Mouse (Mus musculus): ENCODE measurements around the gene Zfp385c. TPM values are rescaled to one million over a fixed set of nuclear protein-coding genes. Genes with fewer than 3 reads are reported as not detected.

The Zfp385c gene
- polyA plus RNA-seq (2014; fragmentation: Illumina TruSeq; extraction: RNeasy Lipid Tissue Mini Kit (QIAGEN cat#74804)) = 0.17 TPM

DNA sequence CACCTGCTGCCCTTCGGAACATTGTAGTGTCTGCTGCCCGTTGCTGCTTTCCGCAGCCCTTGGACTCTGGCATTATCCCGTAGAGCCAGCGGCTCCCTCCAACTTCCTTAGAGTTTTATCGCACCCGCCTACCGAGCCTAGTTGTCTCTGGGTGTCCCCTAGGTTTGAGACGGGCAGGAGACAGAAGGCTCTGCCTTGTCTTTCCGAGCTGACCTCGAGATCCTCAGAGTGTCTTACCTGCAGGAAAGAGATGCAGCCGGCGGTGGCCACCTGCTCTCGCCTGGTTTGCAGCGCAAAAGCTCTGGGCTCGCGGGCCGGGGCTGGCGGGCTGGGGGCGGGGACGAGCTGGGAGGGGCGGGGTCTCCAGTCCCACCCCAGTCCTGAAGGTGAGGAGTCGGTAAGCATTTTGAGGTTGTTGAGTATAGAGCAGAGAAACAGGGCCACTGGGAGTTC lies at the start of gene Zfp385c:
TSS of gene Zfp385c (minus strand) at position 292 of the 453 bp plus-strand sequence.

GRCm38 (mm10) chr11:100738066-100738604 lies 45.9 kb upstream of the Zfp385c start, which contains the start of gene Rab5c:
TSS of gene Rab5c (minus strand) at chr11:100738215.

DNA sequence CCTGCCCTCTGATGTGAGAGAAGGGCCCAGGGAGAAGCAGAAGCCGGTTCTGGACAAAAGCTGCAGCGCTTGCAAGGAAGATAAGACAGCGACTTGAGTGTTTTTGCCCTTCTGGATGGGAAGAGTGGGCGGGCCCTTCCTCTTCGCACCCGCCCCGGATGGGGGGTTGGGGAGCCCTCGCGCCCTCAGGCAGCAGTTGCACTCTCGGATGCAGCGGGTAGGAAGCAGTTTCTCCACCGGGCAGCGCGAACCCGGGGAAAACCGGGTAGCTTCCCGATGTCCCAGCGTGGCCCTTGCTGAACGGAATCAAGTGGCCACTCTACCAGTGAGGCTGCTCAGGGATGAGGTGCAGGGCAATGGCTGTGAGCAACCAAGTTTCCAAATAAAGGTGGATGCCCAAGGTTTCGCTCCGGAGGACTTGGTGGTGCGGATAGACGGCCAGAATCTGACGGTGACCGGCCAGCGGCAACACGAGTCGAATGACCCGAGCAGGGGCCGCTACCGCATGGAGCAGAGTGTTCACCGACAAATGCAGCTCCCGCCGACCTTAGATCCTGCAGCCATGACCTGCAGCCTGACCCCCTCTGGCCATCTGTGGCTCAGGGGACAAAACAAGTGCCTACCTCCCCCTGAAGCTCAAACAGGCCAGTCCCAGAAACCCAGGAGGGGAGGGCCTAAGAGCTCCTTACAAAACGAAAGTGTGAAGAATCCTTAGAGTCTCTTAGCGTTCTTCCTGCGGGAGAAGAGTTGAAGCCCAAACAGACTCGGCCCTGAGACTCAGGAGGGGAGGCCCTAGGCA lies 21.7 kb upstream of the Zfp385c start, which contains the start of gene Hspb9:
TSS of gene Hspb9 (plus strand) at position 116 of the 799 bp plus-strand sequence.

DNA sequence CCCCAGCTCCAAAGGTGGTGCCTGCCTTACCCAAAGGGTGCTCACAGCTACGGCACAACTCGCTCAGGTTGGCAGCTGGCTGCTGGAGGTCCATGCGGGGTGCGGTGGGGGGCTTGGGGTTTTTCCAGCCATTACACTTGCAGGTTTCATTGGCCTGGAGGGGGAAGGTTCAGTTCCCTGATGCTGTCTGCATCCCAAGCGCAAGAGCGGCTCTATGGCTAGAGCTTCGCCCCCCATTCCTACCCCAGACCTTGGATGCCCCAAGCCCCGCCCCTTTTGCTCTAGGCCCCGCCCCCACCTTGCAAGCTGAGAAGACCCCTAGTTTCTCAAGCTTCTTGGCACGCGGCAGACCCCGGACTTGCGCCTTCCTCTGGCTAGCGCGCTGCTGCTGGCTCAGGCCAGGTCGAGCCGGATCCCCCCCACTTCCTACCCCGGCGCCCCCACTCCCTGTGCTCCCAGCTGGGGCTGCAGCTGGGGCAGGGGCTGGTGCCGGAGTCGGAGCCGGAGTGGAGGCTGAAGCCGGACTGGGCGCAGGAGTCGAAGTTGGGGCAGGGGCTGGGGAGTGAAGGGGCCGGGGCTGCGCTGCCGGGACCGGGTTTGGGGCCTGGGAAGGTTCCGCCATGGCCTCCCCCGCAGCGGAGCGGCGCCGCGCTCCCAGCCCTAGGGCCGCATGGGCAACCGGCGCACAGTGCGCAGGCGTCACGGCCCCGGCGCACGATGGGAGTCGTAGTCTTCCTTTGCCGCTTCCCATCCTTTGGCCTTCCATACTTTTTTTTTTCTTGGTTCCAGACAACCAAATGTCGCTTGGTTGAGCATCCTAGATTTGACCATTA lies 19.7 kb upstream of the Zfp385c start, which contains the start of gene Kat2a:
TSS of gene Kat2a (minus strand) at position 683 of the 833 bp plus-strand sequence.

GRCm38 (mm10) chr11:100703851-100704531 lies 11.7 kb upstream of the Zfp385c start, which contains the start of gene Dhx58:
TSS of gene Dhx58 (minus strand) at chr11:100704271.

GRCm38 (mm10) chr11:100619982-100620381 lies 72.3 kb downstream of the Zfp385c start, which contains the start of gene Dnajc7:
TSS of gene Dnajc7 (minus strand) at chr11:100620168.

GRCm38 (mm10) chr11:100618761-100619484 lies 73.3 kb downstream of the Zfp385c start, which contains the start of gene Nkiras2:
TSS of gene Nkiras2 (plus strand) at chr11:100619244.

Other genes with a start within 250 kb of the Zfp385c start
- 43.0 TPM for gene Klhl11, start 219.7 kb downstream of the Zfp385c start, polyA plus RNA-seq (2014; fragmentation: Illumina TruSeq; extraction: RNeasy Lipid Tissue Mini Kit (QIAGEN cat#74804))
- 125 TPM for gene Acly, start 164.5 kb downstream of the Zfp385c start, polyA plus RNA-seq (2014; fragmentation: Illumina TruSeq; extraction: RNeasy Lipid Tissue Mini Kit (QIAGEN cat#74804))
- 0.86 TPM for gene Ttc25, start 146.8 kb downstream of the Zfp385c start, polyA plus RNA-seq (2014; fragmentation: Illumina TruSeq; extraction: RNeasy Lipid Tissue Mini Kit (QIAGEN cat#74804))
- gene Cnp, start 117.6 kb downstream of the Zfp385c start, polyA plus RNA-seq (2014; fragmentation: Illumina TruSeq; extraction: RNeasy Lipid Tissue Mini Kit (QIAGEN cat#74804)) = 5.8 TPM
- 2.5 TPM for gene Nkiras2, start 73.2 kb downstream of the Zfp385c start, polyA plus RNA-seq (2014; fragmentation: Illumina TruSeq; extraction: RNeasy Lipid Tissue Mini Kit (QIAGEN cat#74804))
- 139 TPM for gene Dnajc7, start 72.3 kb downstream of the Zfp385c start, polyA plus RNA-seq (2014; fragmentation: Illumina TruSeq; extraction: RNeasy Lipid Tissue Mini Kit (QIAGEN cat#74804))
- 0.60 TPM for gene Dhx58, start 11.8 kb upstream of the Zfp385c start, polyA plus RNA-seq (2014; fragmentation: Illumina TruSeq; extraction: RNeasy Lipid Tissue Mini Kit (QIAGEN cat#74804))
- gene Kat2a, start 20.0 kb upstream of the Zfp385c start, polyA plus RNA-seq (2014; fragmentation: Illumina TruSeq; extraction: RNeasy Lipid Tissue Mini Kit (QIAGEN cat#74804)) = 2.3 TPM
- gene Hspb9, start 21.4 kb upstream of the Zfp385c start, polyA plus RNA-seq (2014; fragmentation: Illumina TruSeq; extraction: RNeasy Lipid Tissue Mini Kit (QIAGEN cat#74804)) = not detected
- 29.9 TPM for gene Rab5c, start 45.8 kb upstream of the Zfp385c start, polyA plus RNA-seq (2014; fragmentation: Illumina TruSeq; extraction: RNeasy Lipid Tissue Mini Kit (QIAGEN cat#74804))
- not detected for gene Kcnh4, start 67.5 kb upstream of the Zfp385c start, polyA plus RNA-seq (2014; fragmentation: Illumina TruSeq; extraction: RNeasy Lipid Tissue Mini Kit (QIAGEN cat#74804))
- gene Hcrt, start 70.5 kb upstream of the Zfp385c start, polyA plus RNA-seq (2014; fragmentation: Illumina TruSeq; extraction: RNeasy Lipid Tissue Mini Kit (QIAGEN cat#74804)) = not detected
- gene Ghdc, start 78.5 kb upstream of the Zfp385c start, polyA plus RNA-seq (2014; fragmentation: Illumina TruSeq; extraction: RNeasy Lipid Tissue Mini Kit (QIAGEN cat#74804)) = 1.3 TPM
- 8.5 TPM for gene Stat5b, start 158.3 kb upstream of the Zfp385c start, polyA plus RNA-seq (2014; fragmentation: Illumina TruSeq; extraction: RNeasy Lipid Tissue Mini Kit (QIAGEN cat#74804))
- 5.4 TPM for gene Stat5a, start 166.9 kb upstream of the Zfp385c start, polyA plus RNA-seq (2014; fragmentation: Illumina TruSeq; extraction: RNeasy Lipid Tissue Mini Kit (QIAGEN cat#74804))
- 20.3 TPM for gene Stat3, start 247.1 kb upstream of the Zfp385c start, polyA plus RNA-seq (2014; fragmentation: Illumina TruSeq; extraction: RNeasy Lipid Tissue Mini Kit (QIAGEN cat#74804))

All from ovary, adult 10 weeks (tissue).